Mouse (Mus musculus): ENCODE measurements around the gene Parn.

- TF ChIP-seq POLR2A (IDR thresholded peaks at IDR 0.05; ENCODE audit: control insufficient read depth, low read depth, low read length) (peak; percentile 58; the same call in 1 of the 2 replicates), CTCF (IDR thresholded peaks at IDR 0.05; ENCODE audit: control insufficient read depth, insufficient read depth, insufficient replicate concordance, low read depth, low read length) (no peak)
Measured at GRCm38 (mm10) chr16:13541121-13541747, 126.7 kb downstream of the Parn start.
